Mouse (Mus musculus): Measurements from ENCODE around the gene Wipf2.
A peak's percentile ranks its signal among the peaks of the same experiment; 100 is the strongest.
"Not testable (repeated sequence)": the region's sequence is repeated elsewhere in the genome, so short reads cannot be mapped to it uniquely, and the experiment has no call there.

The Wipf2 gene

DNA sequence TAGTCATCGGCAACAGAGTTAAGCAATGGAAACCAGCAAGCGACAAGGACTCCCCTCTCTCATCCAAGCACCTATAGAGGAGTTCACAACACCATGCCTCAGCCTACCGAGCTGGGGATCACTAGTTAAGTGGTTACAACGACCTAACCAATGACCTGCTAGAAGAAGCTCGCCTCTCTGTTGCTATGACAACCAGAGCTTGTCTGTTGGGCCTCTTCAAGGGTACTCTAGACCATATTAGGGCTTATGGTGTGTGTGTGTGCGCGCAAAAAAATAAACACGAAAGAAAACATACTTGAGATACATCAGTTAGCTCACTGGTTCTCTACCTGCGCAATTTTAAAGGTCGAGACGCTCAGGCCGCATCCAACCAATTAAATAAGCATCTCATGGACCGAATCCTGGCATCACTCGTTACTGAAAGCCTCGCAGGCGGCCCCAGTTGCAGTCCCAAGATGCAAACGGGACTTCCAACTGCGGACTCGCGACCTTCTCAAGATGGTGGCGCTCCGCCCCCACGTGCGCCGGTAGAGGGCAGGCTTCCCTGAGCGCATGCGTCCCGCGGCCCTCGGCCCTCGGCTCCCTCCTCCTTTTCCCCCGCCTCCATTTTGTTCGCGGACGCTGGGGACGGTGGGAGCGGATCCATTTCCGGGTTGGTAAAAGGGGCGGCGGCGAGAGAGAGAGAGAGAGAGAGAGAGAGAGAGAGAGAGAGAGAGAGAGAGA, at the start of gene Wipf2:
TSS of gene Wipf2 (plus strand) at position 611 of the 723 bp plus-strand sequence.
- DNase-seq (ENCODE audit: low spot score) = peak; percentile 93

- DNase-seq (ENCODE audit: low spot score) = no peak
Measured at GRCm38 (mm10) chr11:98816706-98817239, 46.7 kb upstream of the Wipf2 start.

DNA sequence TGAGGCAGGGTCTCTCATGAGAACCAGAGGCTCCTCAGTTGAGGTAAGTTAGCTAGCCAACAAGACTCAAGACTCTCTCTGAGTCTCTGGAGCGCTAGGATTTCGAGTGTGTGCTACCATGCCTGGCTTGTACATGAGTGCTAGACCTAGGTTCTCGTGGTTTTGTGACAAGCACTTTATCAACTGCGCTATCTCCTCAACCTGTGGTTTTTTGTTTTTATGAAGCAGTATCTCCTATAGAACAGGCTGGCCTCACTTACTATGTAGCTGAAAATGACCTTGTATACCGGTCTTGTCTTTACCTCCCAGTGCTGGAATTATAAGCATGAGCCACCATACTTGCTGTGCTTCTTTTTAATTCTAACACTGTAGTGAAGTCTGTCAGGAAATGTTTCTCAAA, 42.5 kb upstream of the Wipf2 start:
- no peak for DNase-seq (ENCODE audit: low spot score)

GRCm38 (mm10) chr11:98826071-98826470, 37.4 kb upstream of the Wipf2 start:
- DNase-seq (ENCODE audit: low spot score) = not testable (repeated sequence)

GRCm38 (mm10) chr11:98827877-98828276, 35.6 kb upstream of the Wipf2 start:
- DNase-seq (ENCODE audit: low spot score) = no peak

GRCm38 (mm10) chr11:98829091-98829775, 34.2 kb upstream of the Wipf2 start:
- no peak for DNase-seq (ENCODE audit: low spot score)

GRCm38 (mm10) chr11:98829875-98830274, 33.6 kb upstream of the Wipf2 start:
- no peak for DNase-seq (ENCODE audit: low spot score)

DNA sequence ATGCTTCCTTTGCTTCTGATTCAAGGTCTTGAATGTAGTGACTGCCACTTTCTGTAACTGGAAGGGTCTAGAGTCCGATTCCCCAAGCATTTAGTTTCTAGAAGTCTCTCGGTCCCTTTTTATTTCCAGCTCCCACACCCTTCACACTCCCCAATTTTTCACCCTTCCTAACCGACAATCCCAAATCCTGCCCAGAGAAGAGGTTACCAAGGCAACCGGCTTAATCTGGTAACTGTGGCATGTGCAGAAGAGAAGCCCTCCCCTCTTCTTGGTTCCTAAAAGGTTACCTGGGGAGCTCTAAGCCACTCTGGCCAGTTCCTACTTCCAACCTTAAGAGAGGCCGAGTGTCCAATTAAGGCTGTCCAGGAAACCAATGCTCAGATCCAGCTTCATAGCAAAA, 28.1 kb upstream of the Wipf2 start:
- DNase-seq (ENCODE audit: low spot score) = no peak

DNA sequence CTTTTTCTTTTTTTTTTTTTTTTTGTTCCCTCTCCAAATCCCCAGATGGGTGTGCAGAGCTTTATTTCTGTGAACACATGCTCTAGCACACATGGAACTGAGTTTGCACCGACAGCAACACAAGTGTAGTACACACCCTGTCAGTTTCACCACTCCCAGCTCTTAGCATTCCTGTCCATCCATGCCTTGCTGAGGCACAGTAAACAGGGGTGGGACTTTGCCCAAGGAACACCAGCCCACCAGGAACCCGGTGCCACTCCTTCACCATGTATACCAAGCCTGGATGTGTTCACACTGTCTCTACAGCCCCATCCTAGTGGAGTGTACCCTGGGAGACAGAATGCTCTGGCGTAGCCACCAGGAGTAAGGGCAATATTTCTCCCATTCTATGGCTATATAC, 27.7 kb upstream of the Wipf2 start:
- DNase-seq (ENCODE audit: low spot score) = no peak

GRCm38 (mm10) chr11:98836128-98836527, 27.3 kb upstream of the Wipf2 start:
- no peak for DNase-seq (ENCODE audit: low spot score)

DNA sequence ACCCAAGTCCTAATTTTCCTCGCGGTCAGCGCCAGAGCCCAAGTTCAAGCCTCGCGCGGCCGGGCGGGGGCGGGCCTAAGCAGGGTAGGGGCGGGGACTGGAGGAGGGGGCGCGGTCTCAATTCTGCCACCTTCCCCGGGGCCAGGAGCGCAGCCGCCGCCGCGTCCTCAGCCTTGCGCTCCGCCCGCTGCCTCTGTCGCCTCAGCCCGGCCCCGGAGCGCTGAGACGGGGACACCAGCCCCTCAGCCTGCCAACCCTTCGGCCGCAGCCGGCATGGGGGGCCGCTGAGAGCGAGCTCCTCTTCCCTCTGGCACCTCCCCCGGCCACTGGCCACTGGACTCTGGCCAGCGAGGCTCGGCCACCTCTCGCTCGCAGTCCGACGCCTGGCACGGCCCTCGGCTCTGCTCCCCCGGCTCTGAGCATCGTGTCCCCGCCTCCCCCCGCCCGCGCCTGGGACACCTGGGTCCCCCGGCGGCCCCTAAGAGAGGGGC, 26.7 kb upstream of the Wipf2 start, which contains the start of gene Rapgefl1:
TSS of gene Rapgefl1 (plus strand) at position 135 of the 491 bp plus-strand sequence.
- DNase-seq (ENCODE audit: low spot score) = peak; percentile 77

- no peak for DNase-seq (ENCODE audit: low spot score)
Measured at GRCm38 (mm10) chr11:98837231-98837704, 26.2 kb upstream of the Wipf2 start.

DNA sequence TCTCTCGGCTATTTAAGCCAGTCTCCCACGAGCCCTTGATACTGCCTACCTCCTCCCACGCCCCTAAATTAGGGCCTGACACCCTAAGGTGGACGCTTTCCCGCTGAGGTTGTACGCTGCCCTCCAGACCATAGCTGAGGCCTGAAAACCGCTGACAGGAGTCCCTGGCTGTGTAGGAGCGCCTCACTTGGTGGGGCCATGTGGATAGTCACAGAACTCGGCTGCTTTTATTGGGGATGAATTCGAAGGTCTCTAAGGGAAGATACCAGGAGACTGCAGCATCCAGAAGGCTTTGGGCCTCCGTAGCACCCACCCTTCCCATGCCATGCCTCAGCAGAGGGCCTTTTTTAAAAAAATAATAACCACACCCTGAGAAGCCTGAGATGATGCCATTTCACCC, 25.5 kb upstream of the Wipf2 start:
- no peak for DNase-seq (ENCODE audit: low spot score)

- no peak for DNase-seq (ENCODE audit: low spot score)
Measured at GRCm38 (mm10) chr11:98838512-98838911, 24.9 kb upstream of the Wipf2 start.

GRCm38 (mm10) chr11:98839402-98839801, 24.0 kb upstream of the Wipf2 start:
- DNase-seq (ENCODE audit: low spot score) = no peak

DNA sequence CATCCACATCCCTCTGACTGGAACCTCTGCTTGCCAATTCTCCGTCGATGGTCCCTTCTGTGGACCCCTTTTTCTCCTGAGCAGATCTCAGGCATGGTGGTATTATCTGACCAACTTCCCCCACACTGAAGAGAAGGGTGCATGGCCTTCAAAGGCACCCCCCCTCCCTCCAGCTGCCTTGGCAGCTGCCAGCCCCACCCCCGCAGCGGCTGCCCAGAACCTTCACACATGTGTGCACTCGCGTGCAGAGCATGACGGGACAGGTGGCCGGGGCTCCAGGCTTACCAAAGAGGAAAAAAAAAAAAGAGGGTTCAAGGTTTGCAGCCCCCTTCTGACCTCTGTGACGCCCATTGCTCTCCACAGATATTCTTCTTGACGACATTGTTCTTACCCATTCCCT, 23.5 kb upstream of the Wipf2 start:
- no peak for DNase-seq (ENCODE audit: low spot score)

GRCm38 (mm10) chr11:98846016-98846415, 17.4 kb upstream of the Wipf2 start:
- DNase-seq (ENCODE audit: low spot score) = no peak

- DNase-seq (ENCODE audit: low spot score) = no peak
Measured at GRCm38 (mm10) chr11:98846865-98847604, 16.4 kb upstream of the Wipf2 start.

GRCm38 (mm10) chr11:98849196-98849894, 14.1 kb upstream of the Wipf2 start:
- no peak for DNase-seq (ENCODE audit: low spot score)

DNA sequence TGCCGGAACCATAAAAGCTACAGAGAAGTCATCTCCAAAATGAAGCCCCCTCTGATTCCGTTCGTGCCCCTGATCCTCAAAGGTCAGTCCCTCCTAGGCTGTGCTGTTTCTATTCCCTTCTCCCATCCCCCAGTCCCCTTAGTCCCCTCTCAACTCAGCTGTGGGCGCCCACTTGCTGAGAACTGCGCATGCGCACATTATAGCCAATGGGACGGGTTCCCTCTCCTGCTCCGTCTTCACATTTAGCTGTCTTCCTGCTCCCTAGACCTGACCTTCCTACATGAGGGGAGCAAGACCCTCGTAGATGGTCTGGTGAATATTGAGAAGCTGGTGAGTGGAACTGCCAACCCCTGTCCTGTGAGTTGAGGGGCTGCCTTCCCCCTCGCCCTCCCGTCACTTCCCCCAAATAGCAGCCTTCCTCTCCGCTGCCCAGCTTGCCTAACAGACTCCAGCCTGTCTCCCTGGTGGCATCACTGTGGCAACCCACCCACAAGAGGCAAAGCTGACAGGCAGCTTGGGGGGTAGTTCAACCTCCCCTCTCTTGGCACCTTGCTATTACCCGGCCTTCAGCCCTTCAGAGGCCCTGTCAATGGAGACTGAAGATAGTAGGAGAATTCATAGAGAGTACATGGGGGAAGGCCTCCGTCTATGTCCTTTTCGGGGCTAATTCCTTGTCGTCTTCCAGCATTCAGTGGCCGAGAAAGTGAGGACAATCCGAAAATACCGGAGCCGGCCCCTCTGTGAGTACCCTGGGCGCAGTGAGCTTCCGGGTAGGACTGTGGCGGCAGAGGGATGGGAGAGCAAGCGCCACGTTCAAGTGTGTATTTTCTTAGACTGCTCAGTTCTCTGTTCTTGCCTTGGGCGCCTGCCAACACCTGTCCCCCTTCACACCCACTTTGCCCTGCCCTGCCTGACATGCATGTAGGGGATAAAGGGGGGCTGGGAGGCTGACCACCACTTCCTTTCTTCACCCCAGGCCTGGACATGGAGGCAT, 13.0 kb upstream of the Wipf2 start:
- no peak for DNase-seq (ENCODE audit: low spot score)

Measured in ovary, postnatal 14 days (tissue).